Mouse (Mus musculus): ENCODE results near the gene Scaf4. TPM values are rescaled to one million over a fixed set of nuclear protein-coding genes. Genes with fewer than 3 reads are reported as not detected.
A peak's percentile ranks its signal among the peaks of the same experiment; 100 is the strongest.

Gene Scaf4
- polyA plus RNA-seq, 1 experiment from 2014 or later = 36.2 TPM

DNA sequence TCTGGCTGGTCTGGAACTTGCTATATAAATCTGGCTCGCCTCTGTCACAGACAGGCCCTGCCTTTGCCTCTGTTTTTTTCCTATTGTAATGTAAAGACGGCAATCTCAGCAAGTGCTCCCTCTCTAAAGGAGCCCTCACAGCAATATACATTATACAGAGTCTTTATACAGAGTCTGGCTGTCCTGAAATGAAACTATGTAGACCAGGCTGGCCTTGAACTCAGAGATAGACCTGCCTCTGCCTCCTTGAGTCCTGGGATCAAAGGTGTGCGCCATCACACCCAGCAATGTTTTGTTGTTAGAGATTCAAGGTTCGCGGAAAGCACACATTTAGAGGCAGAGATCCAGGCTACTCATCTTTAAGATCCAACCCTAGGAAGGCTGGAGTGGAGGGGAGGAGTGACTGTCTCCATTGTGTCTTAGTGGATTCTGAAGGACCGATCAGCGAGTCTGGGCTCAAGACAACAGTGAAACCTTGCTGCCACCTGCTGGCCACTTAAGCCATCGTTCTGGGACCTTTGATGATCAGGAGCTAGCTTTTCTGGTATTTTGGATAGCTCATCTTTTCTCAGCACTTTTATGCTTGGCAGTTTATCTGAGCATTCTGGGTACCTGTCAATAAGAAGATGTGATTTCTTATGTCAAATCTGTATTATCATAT lies 98.2 kb downstream of the Scaf4 start:
- no peak overlapping the region for H3K4me2 ChIP-seq (replicated peaks)
- 43% methylated on average over 8 of the region's 8 CpGs for WGBS

DNA sequence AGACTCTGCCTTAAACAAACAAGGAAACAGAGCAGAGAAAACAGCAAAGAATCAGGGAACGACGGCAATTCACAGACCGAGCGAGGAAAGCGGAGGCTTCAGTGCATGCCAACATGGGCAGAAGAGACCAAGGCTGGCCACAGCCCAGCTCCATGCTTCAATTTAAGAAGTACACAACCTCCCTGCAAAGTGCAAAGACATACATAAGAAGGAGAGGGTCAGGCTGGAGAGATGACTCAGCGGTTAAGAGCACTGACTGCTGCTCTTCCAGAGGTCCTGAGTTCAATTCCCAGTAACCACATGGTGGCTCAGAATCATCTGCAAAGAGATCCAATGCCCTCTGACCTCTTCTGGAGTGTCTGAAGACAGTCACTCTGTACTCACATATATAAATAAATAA lies 100.2 kb downstream of the Scaf4 start:
- no peaks in the 10 kb centered on the region for H3K9me3 ChIP-seq (replicated peaks)
- H3K4me3 ChIP-seq = no peak overlapping the region
- WGBS = 80% methylated on average over 6 of the region's 6 CpGs
- no peak overlapping the region for H3K4me2 ChIP-seq (replicated peaks)
- no peaks in the 10 kb centered on the region; the same call in 1 of the 2 replicates for H3K27me3 ChIP-seq
- no peak overlapping the region for H3K27ac ChIP-seq
- ATAC-seq (ENCODE audit: low FRiP score) = no peak
- H3K4me1 ChIP-seq = no peaks in the 10 kb centered on the region
- H3K9ac ChIP-seq = no peak overlapping the region
- H3K36me3 ChIP-seq = no peaks in the 10 kb centered on the region

More for the DNA sequence above, 98.2 kb downstream of the Scaf4 start:
- H3K4me3 ChIP-seq = no peak overlapping the region
- no peaks in the 10 kb centered on the region for H3K9me3 ChIP-seq (replicated peaks)
- no peaks in the 10 kb centered on the region for H3K36me3 ChIP-seq
- H3K27ac ChIP-seq = no peak overlapping the region
- H3K27me3 ChIP-seq = no peaks in the 10 kb centered on the region; the same call in 1 of the 2 replicates
- H3K9ac ChIP-seq = no peak overlapping the region
- no peaks in the 10 kb centered on the region for H3K4me1 ChIP-seq
- ATAC-seq (ENCODE audit: low FRiP score) = peak; percentile 72

DNA sequence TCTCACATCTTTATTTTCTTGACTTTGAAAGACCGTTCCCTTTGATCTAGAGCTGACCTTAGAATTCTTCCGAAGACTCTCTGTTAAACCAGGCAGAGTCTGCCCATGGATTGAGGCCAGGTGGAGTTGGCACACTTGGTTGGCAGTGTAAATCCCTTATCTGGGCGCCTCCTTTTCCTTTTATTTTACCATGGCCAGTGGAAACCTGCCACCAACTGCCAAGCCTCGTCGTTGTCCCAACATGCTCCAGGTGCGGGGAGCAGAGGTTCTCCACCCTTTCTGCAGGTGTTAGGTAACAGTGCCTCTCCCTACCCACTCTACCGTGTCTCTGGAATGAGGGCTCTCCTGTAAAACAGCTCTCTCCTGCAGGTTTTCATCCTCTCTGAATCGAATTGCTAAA lies 102.6 kb downstream of the Scaf4 start:
- WGBS = 90% methylated on average over 8 of the region's 8 CpGs

DNA sequence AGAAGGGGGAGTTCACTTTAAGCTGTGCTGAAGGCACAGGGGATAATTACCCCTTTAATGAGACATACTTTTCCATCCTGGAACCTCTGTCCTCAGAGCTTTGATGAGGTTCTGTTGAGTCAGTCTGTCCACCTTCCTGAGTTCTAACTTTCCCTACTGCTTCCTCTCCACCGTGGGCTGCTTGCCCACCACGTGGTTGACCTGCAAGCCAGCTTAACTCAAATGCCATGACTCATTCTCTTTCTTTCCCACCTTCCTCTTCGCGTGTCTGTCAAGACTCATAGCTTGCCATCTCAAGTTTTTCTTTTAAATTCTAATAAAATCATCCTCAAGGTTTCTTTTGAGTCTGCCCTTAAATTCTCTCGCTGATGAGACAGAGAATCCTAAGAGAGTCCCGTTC lies 103.3 kb downstream of the Scaf4 start:
- H3K4me2 ChIP-seq (replicated peaks) = no peak overlapping the region
- 83% methylated on average over 6 of the region's 6 CpGs for WGBS

More for the DNA sequence above, 102.6 kb downstream of the Scaf4 start:
- Histone ChIP-seq H3K27me3 (no peaks in the 10 kb centered on the region; the same call in 1 of the 2 replicates), H3K27ac (no peak overlapping the region), H3K9me3 (replicated peaks) (no peaks in the 10 kb centered on the region), H3K4me2 (replicated peaks) (no peak overlapping the region), H3K9ac (no peak overlapping the region), H3K36me3 (no peaks in the 10 kb centered on the region), H3K4me1 (no peaks in the 10 kb centered on the region), H3K4me3 (no peak overlapping the region)
- ATAC-seq (ENCODE audit: low FRiP score) = no peak

DNA sequence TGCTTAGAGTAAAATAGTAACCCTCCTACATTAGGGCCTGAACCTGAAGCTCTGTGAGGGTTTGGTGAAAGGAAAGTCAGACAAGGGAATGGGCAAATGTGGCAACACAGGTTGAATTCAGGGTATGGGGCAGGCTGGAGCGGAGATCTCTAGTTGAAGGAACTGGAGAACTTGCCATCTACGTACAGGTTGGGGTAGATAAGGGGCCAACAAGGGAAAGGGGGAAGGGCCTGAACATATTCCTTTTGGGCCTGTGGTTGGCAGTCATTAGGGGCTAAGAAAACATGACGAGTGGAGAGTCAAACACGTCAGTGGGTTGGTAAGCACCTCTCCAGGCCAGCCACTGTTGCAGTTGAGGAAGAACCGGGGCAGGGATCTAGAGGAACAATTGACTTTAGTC lies 104.4 kb downstream of the Scaf4 start:
- Histone ChIP-seq H3K4me1 (peaks cover 4% of the 10 kb centered on the region; the same call in 1 of the 2 replicates), H3K4me3 (no peak overlapping the region), H3K9ac (no peak overlapping the region), H3K9me3 (replicated peaks) (no peaks in the 10 kb centered on the region), H3K4me2 (replicated peaks) (no peak overlapping the region), H3K27me3 (no peaks in the 10 kb centered on the region), H3K27ac (no peak overlapping the region), H3K36me3 (no peaks in the 10 kb centered on the region)
- ATAC-seq (ENCODE audit: low FRiP score) = no peak
- WGBS = 85% methylated on average over 5 of the region's 5 CpGs

More for the DNA sequence above, 103.3 kb downstream of the Scaf4 start:
- Histone ChIP-seq H3K27me3 (no peaks in the 10 kb centered on the region), H3K4me1 (peaks cover 4% of the 10 kb centered on the region; the same call in 1 of the 2 replicates), H3K9ac (no peak overlapping the region), H3K9me3 (replicated peaks) (no peaks in the 10 kb centered on the region), H3K36me3 (no peaks in the 10 kb centered on the region), H3K27ac (no peak overlapping the region), H3K4me3 (no peak overlapping the region)
- no peak for ATAC-seq (ENCODE audit: low FRiP score)

DNA sequence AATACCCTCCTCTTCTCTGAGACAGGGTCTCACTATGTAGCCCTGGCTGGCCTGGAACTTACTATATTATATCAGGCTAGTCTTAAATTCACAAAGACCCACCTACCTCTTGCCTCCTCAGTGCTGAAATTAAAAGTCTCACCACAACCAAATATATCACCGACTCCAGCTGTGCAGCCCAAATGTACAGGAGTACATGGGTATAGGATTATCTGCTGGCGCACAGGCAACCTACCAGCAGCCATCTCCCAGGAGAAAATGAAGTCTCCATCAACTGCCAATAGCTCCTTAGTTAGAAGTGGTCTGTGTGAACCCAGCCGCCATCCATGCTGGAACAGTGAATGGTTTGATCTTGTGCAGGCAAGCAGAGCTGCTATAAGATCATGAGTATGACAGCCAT lies 105.9 kb downstream of the Scaf4 start:
- 98% methylated on average over 3 of the region's 3 CpGs for WGBS
- Histone ChIP-seq H3K9me3 (replicated peaks) (no peaks in the 10 kb centered on the region), H3K4me3 (no peak overlapping the region), H3K27me3 (no peaks in the 10 kb centered on the region), H3K4me2 (replicated peaks) (no peak overlapping the region), H3K9ac (no peak overlapping the region), H3K36me3 (no peaks in the 10 kb centered on the region), H3K27ac (no peak overlapping the region), H3K4me1 (peaks cover 4% of the 10 kb centered on the region; the same call in 1 of the 2 replicates)
- no peak for ATAC-seq (ENCODE audit: low FRiP score)

DNA sequence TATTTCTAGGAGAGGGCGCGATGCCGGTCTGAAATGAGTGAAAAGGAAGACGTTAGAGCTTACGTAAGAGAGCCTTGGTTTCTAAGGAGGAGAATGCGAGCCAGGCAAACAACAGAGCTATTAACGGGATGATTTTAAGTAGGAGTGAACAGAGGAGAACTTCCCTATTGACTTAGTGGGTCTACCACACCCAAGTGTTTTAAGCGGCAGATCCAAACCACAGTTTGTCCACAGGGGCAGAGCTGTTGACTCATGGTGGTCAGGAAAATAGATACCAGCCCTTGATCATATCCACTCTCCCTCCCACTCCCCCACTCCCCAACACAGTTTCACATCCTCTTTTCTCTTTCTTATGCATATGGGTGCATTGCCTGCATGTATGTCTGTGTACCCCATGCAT lies 106.9 kb downstream of the Scaf4 start:
- Histone ChIP-seq H3K9me3 (replicated peaks) (no peaks in the 10 kb centered on the region), H3K4me3 (no peak overlapping the region), H3K27me3 (no peaks in the 10 kb centered on the region), H3K36me3 (no peaks in the 10 kb centered on the region), H3K4me2 (replicated peaks) (no peak overlapping the region), H3K9ac (no peak overlapping the region), H3K4me1 (peaks cover 4% of the 10 kb centered on the region; the same call in 1 of the 2 replicates), H3K27ac (no peak overlapping the region)
- no peak for ATAC-seq (ENCODE audit: low FRiP score)
- 84% methylated on average over 8 of the region's 8 CpGs for WGBS

DNA sequence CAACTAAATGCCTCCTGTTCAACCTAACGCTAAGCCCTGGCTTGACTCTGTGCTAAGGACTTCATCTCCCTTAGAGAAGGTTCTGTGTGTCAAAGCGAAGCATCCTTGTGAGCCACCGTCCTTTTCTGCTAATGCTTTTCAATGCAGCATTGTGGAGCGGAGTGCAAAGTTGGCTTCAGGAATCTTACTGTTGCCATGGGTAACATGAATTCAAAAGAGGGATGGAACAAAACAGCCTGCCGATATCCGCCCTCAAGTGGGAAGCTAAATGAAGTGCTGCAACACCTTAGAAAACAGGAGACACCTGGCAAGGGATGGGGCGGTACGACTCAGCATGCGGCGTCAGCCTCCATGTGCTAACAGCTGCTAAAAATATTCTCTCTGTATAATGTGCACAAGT lies 107.8 kb downstream of the Scaf4 start:
- Histone ChIP-seq H3K36me3 (no peaks in the 10 kb centered on the region), H3K4me3 (no peak overlapping the region), H3K9ac (no peak overlapping the region), H3K4me1 (peaks cover 4% of the 10 kb centered on the region; the same call in 1 of the 2 replicates), H3K27ac (no peak overlapping the region), H3K9me3 (replicated peaks) (no peaks in the 10 kb centered on the region), H3K27me3 (no peaks in the 10 kb centered on the region), H3K4me2 (replicated peaks) (no peak overlapping the region)
- ATAC-seq (ENCODE audit: low FRiP score) = no peak; the same call in 1 of the 2 replicates
- 31% methylated on average over 10 of the region's 10 CpGs for WGBS

Other genes starting within 250 kb of the Scaf4 start
- 25.7 and 28.2 TPM in 2 replicates for gene Tiam1, start 140.7 kb downstream of the Scaf4 start, polyA plus RNA-seq (2016; fragmentation: Nextera tagmentation; extraction: Ambion mirVana)
- gene Sod1, start 63.7 kb downstream of the Scaf4 start, polyA plus RNA-seq (2016; fragmentation: Nextera tagmentation; extraction: Ambion mirVana) = 702 and 781 TPM in 2 replicates
- 17.9 and 18.9 TPM in 2 replicates for gene Hunk, start 101.5 kb upstream of the Scaf4 start, polyA plus RNA-seq (2016; fragmentation: Nextera tagmentation; extraction: Ambion mirVana)